13 mouse cellular contexts compared by ENCODE assay signal in the genomic region with DNA sequence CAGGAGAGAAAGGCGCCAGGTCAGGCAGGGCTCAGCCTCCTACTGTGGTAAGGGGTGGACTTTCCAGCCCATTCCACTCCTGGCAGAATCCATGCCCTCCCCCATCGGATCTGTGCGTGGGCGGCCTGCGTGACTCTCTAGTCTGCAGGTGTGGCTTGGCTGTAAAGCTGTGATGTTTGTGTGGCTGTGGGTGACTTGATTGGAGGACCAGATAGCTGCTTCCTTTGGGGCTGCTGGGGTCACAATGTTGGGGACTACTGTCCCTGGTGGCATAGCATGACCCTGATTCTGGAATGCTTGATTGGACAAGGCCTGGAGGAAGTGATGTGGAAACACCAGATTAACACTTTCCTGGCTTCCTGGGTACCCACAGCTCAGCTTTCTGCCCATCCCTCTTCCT. TPM values are rescaled to one million over a fixed set of nuclear protein-coding genes. Genes with fewer than 3 reads are reported as not detected.
DNase-seq lines count a peak whose midpoint lies in the region; ATAC-seq lines count a peak whose summit lies in the region.
"Had no signal": no experiment of that assay in that cellular context is flagged by ENCODE, and none has a peak within 500 bp of the region (broad histone marks: within the 10 kb centered on the region; RNA-seq: fewer than 3 reads in every experiment).

No protein-coding gene starts in this region.

- no peak overlapping the region for H3K27ac ChIP-seq in forebrain, embryonic 16.5 days (ENCODE audit: low read length)
- H3K27ac ChIP-seq: heart, embryonic 15.5 days had no signal

- no peak overlapping the region for H3K9ac ChIP-seq in forebrain, embryonic 16.5 days (replicated peaks; ENCODE audit: low read depth, low read length)
- H3K9ac ChIP-seq: heart, embryonic 15.5 days had no signal

- peaks cover 16% of the 10 kb centered on the region for H3K4me1 ChIP-seq in forebrain, embryonic 16.5 days (replicated peaks; ENCODE audit: control insufficient read depth, insufficient read depth, low read length)

- WGBS in forebrain, embryonic 16.5 days = 39% methylated on average over 5 of the region's 5 CpGs

- ATAC-seq in forebrain, embryonic 16.5 days = no peak
- 0 out of 2 replicates have a peak, but pooled peaks have one; percentile 4 for ATAC-seq in megakaryocyte progenitor cell, adult 5-6 weeks (replicated peaks; ENCODE audit: poor library complexity)

- no peaks in the 10 kb centered on the region for H3K27me3 ChIP-seq in forebrain, embryonic 16.5 days (replicated peaks; ENCODE audit: control insufficient read depth, insufficient read depth, low read length)

- H3K9me3 ChIP-seq in forebrain, embryonic 16.5 days (ENCODE audit: control insufficient read depth, low read length) = no peaks in the 10 kb centered on the region
- H3K9me3 ChIP-seq: heart, embryonic 15.5 days had no signal

- no peaks in the 10 kb centered on the region for H3K36me3 ChIP-seq in forebrain, embryonic 16.5 days (ENCODE audit: control insufficient read depth, insufficient read depth)
- H3K36me3 ChIP-seq: heart, embryonic 15.5 days had no signal

- peak; percentile 70 for DNase-seq in right cerebral cortex, adult 18-20 months
- no peak for DNase-seq in right cerebral cortex, postnatal 4 days
- peak; percentile 57 for DNase-seq in right cerebral cortex, postnatal 14 days
- DNase-seq in spleen, postnatal 36 days (ENCODE audit: low spot score in 2 of 2) = no peak
- no peak for DNase-seq in adrenal gland, adult 2 months
- DNase-seq in kidney, adult 9 months = no peak
- DNase-seq: adrenal gland, adult 8-10 months; thymus, postnatal 25 days had no signal

- peak overlapping the region; percentile 62; the same call in 1 of the 2 replicates for H3K4me3 ChIP-seq in forebrain, embryonic 16.5 days (replicated peaks; ENCODE audit: low read length)

- peak overlapping the region; percentile 77 for H3K4me2 ChIP-seq in forebrain, embryonic 16.5 days (ENCODE audit: low read length)

RNA-seq across cellular contexts. Expression of a gene that starts 1.2 kb away (rescaled TPM):
- polyA plus RNA-seq in forebrain, embryonic 16.5 days (2015; fragmentation: Nextera tagmentation; extraction: Ambion mirVana) = 4.3 and 4.5 TPM in 2 replicates
- not detected in 2 replicates for total RNA-seq in megakaryocyte progenitor cell, adult 5-6 weeks (2015)
- total RNA-seq in megakaryocyte progenitor cell, adult 5-6 weeks (2017) = not detected in 2 replicates
- total RNA-seq in adrenal gland, adult 2 months (2021) = 1 to 10 TPM; 2.2 to 3.3 TPM
- polyA plus RNA-seq in adrenal gland, adult 2 months (2012; rRNA removed) = 3.3 and 4.4 TPM in 2 replicates
- polyA plus RNA-seq: heart, embryonic 15.5 days had no signal

RNA-seq across cellular contexts. Expression of a gene that starts 17.1 kb away (rescaled TPM):
- polyA plus RNA-seq in forebrain, embryonic 16.5 days (2015; fragmentation: Nextera tagmentation; extraction: Ambion mirVana) = not detected in 2 replicates
- not detected in 2 replicates for total RNA-seq in megakaryocyte progenitor cell, adult 5-6 weeks (2015)
- total RNA-seq in megakaryocyte progenitor cell, adult 5-6 weeks (2017) = not detected in 2 replicates
- not detected for total RNA-seq in adrenal gland, adult 2 months (2021)
- polyA plus RNA-seq in adrenal gland, adult 2 months (2012; rRNA removed) = not detected in 2 replicates
- total RNA-seq: adrenal gland, adult 8-10 months; layer of hippocampus, postnatal 25 days had no signal
- polyA plus RNA-seq: heart, embryonic 15.5 days; lung, embryonic 16.5 days had no signal

RNA-seq across cellular contexts. Expression of a gene that starts 25.7 kb away (rescaled TPM):
- 5.5 and 7.3 TPM in 2 replicates for polyA plus RNA-seq in forebrain, embryonic 16.5 days (2015; fragmentation: Nextera tagmentation; extraction: Ambion mirVana)
- 6.4 and 6.5 TPM in 2 replicates for total RNA-seq in megakaryocyte progenitor cell, adult 5-6 weeks (2015)
- 4.6 and 6.1 TPM in 2 replicates for total RNA-seq in megakaryocyte progenitor cell, adult 5-6 weeks (2017)
- 1 to 10 TPM; 2.2 to 2.8 TPM for total RNA-seq in adrenal gland, adult 2 months (2021)
- 7.9 and 10.9 TPM in 2 replicates for polyA plus RNA-seq in adrenal gland, adult 2 months (2012; rRNA removed)

RNA-seq across cellular contexts. Expression of a gene that starts 44.7 kb away (rescaled TPM):
- polyA plus RNA-seq in forebrain, embryonic 16.5 days (2015; fragmentation: Nextera tagmentation; extraction: Ambion mirVana) = 0.42 TPM in 1 of 2 replicates, not detected in the other
- not detected in 2 replicates for total RNA-seq in megakaryocyte progenitor cell, adult 5-6 weeks (2015)
- total RNA-seq in megakaryocyte progenitor cell, adult 5-6 weeks (2017) = 1.8 and 2.3 TPM in 2 replicates
- total RNA-seq in adrenal gland, adult 2 months (2021) = 1 to 10 TPM in 1 of 2 experiments, under 1 TPM in 1; 0.58 to 1.5 TPM
- polyA plus RNA-seq in adrenal gland, adult 2 months (2012; rRNA removed) = 1.7 and 4.6 TPM in 2 replicates
- polyA plus RNA-seq: lung, embryonic 16.5 days had no signal

RNA-seq across cellular contexts. Expression of a gene that starts 44.8 kb away (rescaled TPM):
- polyA plus RNA-seq in forebrain, embryonic 16.5 days (2015; fragmentation: Nextera tagmentation; extraction: Ambion mirVana) = 123 and 127 TPM in 2 replicates
- 450 and 456 TPM in 2 replicates for total RNA-seq in megakaryocyte progenitor cell, adult 5-6 weeks (2015)
- 759 and 825 TPM in 2 replicates for total RNA-seq in megakaryocyte progenitor cell, adult 5-6 weeks (2017)
- 100 to 1,000 TPM; 367 to 728 TPM for total RNA-seq in adrenal gland, adult 2 months (2021)
- 33.7 and 44.2 TPM in 2 replicates for polyA plus RNA-seq in adrenal gland, adult 2 months (2012; rRNA removed)

Comparison
In these comparisons a context has a peak if more than half of its experiments do, and no peak if none do; other contexts are left out.
1. DNase-seq: peak in right cerebral cortex, adult 18-20 months (single experiment) and right cerebral cortex, postnatal 14 days (single experiment); none in right cerebral cortex, postnatal 4 days (single experiment), spleen, postnatal 36 days (0 of 2), adrenal gland, adult 2 months (single experiment) and kidney, adult 9 months (single experiment).